Mouse (Mus musculus) left cerebral cortex, postnatal 4 days (tissue): ENCODE results near the gene Olfr62. TPM values are rescaled to one million over a fixed set of nuclear protein-coding genes. Genes with fewer than 3 reads are reported as not detected.
A peak's percentile ranks its signal among the peaks of the same experiment; 100 is the strongest.

ENCODE experiments used
- DNase-seq: peaks from one replicate; pipeline ENCODE4 v3.0.0-alpha.2; 2022
- intact Hi-C: fragments of 180-260 bp; cut with DNase I; formaldehyde crosslinking; loops from one replicate; pipeline ENCODE4 v1.15.1; 2025
- total RNA-seq, 2 experiments: library from RNA; stranded (reverse); gene quantifications; 2 replicates each; pipeline ENCODE4 v1.2.3; 2021

Olfr62 gene
- total RNA-seq: not detected

DNA sequence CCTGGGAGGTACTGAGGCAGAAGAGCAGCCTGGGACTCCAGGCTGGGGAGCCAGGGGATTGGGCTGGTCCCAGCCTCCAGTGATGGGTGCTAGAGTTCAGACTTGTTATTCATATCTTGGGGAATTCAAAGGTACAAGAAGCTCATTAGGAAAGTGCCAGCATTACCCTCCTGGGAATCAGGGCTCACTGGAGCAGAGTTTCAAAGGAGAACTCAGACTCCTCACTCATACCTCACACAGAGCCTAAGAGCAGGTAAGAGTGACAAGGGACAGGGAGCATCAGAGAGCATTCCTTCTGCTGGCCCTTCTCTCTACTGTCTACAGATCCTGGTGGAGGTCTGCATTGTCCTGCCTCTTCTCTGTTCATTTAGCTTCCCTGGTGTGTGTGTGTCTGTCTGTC lies at the start of gene Olfr62:
Gene Olfr62, plus strand, starts transcription at position 301 of the 400 bp plus-strand sequence.
- intact Hi-C loops: no loop called here
- DNase-seq: no peak

DNA sequence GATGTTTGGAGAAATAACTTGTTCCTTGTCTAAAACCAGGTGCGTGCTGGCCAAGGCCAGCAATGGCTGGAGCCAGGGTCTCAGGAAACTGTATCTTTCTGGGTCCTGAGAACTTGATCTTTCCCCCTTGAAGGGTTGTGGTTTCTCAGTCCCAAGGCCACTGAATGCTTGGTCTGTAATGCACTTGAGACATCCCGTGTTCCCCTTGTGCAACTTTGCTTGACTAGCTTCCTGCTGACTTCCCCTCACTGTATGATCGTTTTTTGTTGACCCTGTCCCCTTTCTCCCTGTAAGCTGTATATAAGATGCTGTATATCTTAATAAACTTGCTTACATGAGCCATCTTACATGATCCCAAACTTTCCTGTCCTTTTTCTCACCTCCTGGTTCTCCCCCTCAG lies 48.9 kb upstream of the Olfr62 start:
- intact Hi-C loops: no loop called here
- DNase-seq: no peak

DNA sequence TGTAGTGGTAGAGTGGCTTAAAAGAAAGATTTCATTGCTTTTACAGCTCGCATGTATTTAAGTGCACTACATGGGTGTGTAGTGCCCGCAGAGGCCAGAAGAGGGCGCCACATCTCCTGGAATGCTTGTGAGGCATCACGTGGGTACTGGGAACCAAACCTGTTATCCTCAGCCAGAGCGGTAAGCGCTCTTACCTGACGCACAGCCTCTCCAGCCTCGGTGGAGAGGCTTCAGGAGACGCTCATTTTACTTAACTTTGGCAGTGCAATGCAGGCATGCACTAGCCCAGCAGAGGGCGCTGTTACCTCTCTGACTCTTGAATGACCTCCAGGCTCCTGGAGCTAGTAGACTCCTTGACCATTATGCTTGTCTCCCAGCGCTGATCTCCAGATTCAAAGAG lies 46.1 kb upstream of the Olfr62 start:
- intact Hi-C loops: no loop called here
- peak; percentile 50 for DNase-seq

DNA sequence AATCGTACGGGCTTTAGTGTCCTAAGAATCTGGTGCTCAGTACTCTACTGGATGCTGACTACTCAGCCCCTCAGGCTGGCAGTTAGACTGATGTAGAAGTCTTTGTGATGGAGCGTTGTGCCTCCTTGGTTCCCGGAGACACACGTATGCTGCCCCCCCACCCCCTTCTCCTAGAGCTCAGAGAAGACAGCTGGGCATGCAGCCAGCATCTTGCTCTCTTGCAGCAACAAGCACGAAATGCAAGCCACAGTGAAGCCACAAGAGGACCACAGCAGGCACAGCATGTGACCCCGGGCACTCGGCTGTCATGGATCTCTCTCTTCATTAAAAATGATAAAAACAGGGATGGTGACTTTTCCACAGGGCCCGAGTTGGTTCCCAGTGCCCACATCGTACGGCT lies 43.3 kb upstream of the Olfr62 start:
- DNase-seq: peak; percentile 42

DNA sequence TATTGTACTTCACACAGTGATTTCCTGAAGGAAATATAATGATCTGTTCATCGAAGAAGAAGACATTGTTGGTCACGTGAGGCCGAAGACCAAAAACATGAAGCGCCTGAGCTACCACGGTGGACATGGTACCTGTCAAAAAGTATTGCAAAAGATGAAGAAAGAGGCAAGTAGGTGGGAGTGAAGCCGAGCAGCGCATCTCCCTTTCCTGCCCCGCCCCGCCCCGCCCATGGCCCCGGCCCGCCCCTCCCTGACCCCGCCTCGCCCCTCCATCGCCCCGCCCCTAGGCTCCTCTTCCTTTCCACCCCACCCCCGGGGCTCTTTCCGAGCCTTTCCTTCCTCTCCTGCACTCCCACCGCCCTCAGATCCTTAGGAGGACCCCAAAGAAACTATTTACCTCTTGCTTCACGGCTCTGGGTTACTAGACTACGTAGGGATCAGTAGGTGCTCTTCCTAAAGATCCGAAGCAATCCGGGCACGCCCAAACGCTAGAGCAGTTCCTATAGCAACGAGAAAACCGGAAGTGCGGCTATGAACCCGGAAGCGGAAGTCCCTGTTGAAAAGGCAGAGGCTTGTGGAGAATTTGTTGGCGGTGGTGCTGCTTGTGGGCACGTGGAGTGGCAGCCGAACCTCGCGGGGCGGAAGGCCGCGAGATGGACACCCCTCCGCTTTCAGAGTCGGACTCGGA lies 38.3 kb upstream of the Olfr62 start, which contains the start of the genes Cfap57 and Ebna1bp2:
Gene Cfap57, minus strand, starts transcription at position 499 of the 688 bp plus-strand sequence.
Gene Ebna1bp2, plus strand, starts transcription at position 521 of the 688 bp plus-strand sequence.
- intact Hi-C loops: no loop called here
- DNase-seq: peak; percentile 88

More for the DNA sequence above, 43.3 kb upstream of the Olfr62 start:
- intact Hi-C loops: no loop called here

DNA sequence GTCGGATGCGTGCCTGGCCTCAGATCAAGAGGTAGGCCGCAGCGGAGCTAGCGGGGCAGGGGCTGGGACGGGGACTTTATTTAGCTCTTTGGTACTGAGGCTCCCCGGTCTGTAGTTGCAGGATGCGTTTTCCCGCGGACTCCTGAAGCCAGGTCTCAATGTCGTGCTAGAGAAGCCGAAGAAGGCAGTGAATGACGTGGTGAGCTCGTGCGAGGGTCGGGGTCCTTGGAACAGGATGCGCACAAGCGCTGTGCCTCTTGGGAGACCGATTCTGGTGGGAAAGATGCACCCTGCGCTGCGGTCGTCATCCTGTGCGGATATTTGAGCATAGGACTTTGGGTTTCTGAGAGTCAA lies 37.8 kb upstream of the Olfr62 start:
- no peak for DNase-seq
- intact Hi-C loops: no loop called here

DNA sequence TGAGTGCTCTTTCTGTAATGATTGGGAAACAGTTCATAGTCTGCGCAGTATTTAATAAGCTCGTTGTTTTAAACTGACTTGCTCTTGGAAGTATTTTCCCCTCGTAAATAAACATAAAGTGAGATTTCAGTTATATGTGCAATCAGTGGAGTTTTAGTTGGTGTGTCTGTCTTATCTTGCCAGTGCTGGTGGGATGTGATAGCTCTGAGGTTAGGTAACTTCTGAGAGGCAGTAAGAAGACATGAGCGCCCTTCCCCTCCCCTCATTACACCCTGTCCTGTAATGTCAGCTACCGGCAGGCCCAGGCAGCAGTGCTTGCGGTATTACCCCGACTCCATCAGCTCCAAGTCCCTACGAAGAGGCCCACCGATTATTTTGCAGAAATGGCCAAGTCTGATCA lies 37.0 kb upstream of the Olfr62 start:
- no peak for DNase-seq
- intact Hi-C loops: no loop called here

DNA sequence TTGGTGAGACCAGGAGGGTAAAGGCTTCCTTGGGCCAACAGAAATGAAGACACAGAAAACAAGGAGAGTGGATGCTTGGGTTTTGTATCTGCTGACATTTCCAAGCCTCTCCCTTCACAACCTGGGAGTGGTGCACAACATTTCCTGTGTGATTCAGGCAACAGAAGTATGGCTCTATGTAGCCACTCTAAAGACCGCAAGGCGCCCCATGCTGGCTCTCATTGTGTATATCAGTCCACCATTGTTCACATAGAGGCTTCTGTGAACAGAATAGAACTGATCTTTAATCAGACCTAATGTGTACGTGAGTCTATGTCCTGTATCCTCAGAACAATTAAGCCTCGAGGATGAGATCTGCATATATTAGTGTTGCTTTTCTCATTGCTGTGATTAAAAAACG lies 28.5 kb upstream of the Olfr62 start:
- intact Hi-C loops: no loop called here
- no peak for DNase-seq

DNA sequence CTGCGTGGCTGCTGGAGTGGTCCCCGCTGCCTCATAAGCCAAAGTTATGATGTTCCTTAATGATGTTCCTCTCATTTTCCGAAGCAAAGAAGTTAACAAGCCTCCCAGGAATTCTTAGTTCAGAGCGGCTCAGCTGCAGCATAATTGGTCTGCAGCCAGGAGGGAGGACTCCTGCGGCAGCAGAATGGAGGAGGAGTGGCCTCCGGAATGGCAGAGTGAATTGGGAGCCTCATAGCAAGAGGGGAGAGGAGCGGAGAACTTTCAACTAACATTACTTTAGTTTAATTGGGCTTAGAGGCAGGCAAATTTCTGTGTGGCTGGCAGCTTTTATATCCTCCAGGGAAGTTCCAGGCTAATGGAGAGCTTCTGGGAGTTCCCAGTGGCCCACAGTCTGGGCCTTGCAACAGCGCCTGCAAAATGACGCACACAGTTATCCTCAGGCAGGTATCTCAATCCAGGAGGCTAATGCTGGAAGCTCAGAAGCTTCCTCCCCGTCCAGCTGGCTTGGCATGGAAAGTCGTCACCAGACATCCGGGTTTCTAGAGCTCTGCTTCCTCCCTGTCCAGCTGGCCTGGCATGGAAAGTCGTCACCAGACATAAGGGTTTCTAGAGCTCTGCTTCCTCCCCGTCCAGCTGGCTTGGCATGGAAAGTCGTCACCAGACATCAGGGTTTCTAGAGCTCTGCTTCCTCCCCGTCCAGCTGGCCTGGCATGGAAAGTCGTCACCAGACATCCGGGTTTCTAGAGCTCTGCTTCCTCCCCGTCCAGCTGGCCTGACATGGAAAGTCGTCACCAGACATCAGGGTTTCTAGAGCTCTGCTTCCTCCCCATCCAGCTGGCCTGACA lies 16.2 kb upstream of the Olfr62 start:
- peak; percentile 17 for DNase-seq
- intact Hi-C loops: no loop called here

DNA sequence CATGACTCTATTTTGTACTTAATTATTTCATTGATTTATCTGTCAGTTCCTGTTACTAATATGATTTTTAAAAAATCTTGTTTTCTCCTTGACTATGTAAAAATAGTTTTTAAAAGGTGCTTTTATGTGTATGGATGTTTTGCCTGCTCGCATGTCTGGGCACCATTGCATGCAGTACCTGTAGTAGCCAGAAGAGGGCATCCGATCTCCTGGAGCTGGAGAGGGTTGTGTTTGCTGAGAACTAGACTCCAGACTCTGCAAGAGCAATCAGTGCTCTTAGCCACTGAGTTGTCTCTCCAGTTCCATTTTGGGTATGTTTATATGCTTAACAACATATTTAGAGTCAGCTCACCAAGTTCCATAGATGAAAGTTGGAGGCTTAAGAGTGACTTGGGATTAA lies 13.5 kb upstream of the Olfr62 start:
- peak; percentile 64 for DNase-seq
- intact Hi-C loops: loop anchor here (5.0 kb wide), 1 partner anchor 347 kb away; no protein-coding TSS in a partner anchor

DNA sequence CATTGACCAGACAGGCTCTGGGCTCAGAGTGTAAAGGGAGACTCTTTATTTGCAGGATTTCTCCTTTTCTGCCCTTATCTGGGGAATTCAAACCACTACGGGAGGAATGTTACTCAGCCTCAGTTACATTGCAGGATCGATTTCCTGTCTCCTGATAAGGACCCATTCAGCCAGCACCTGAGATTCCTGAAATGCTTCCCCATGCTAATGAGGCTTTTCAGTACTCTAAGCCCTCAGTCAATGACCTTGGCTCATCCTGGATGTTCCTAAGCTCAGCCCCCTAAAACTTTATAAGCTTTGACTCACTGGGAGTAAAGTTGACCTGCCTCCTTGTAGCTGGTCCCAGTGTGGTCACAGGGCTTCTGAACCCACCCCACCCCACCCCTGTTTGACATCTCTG lies 28.3 kb downstream of the Olfr62 start:
- intact Hi-C loops: no loop called here
- DNase-seq: no peak

DNA sequence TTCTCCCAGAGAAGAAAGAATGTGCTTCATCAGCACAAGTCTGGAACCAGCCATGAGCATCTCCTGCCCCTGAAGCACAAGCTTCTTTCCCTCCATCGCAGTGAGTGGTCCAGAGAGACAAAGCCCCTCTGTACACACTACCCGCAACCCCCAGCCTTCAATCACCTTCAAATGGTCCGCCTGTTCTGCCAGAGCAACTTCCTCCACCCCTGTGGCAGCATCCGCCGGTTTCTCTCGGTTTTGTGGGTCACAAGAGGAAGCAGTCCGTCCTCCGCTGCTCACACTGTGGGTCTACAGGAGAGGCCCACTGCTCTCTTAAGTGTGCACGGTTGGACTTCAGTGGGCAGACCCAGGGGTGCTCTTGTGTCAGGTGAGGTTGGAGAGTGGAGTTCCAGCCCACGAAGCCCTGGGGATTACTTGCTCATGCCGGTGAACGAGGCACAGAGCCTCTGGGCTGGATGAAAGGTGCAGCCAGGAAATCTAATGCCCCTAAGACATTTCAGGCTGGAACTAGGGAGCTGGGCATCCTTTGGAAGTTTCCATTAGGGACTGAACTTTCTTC lies 33.7 kb downstream of the Olfr62 start, which contains the start of gene Olfr1342:
Gene Olfr1342, minus strand, starts transcription at position 345 of the 562 bp plus-strand sequence.
- intact Hi-C loops: no loop called here
- no peak for DNase-seq

DNA sequence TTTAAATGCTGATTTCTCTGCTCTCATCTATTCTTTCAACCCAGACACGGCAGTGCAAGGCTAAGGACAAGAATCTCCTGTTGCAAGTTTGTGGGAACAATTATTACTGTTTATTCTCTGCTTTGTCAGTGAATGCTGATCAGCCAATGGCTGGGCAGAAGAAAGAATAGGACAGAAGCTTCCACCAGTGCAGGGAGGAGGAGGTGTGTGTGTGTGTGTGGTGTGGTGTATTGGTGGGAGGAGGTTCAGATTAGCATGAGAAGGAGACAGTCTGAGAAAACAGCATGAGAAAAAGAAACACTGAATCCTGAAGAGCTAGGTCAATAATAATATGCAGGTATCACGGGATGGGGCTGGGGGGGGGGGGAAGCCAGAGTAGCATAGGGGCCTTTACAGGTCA lies 35.1 kb downstream of the Olfr62 start:
- intact Hi-C loops: no loop called here
- DNase-seq: no peak

DNA sequence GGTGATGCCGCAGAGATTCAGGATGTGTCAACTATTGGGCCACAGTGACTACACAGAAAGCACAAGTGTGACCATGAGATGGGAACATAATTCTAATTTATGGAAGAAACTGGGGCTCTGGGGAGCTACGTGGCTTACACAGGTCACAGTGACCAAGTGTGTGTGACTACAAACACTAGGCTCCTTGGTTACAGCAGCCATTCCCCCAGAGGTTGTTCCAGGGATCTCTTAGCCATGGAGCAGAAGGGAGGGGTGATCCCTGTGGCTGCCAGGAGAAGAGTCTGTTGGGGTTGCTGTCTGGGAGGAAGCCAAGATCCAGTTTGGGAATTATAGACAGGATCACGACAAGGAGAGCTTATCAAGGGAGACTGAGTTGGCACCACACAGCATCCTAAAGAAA lies 44.5 kb downstream of the Olfr62 start, which contains the start of gene Olfr1341:
Gene Olfr1341, plus strand, starts transcription at position 301 of the 400 bp plus-strand sequence.
- no peak for DNase-seq
- intact Hi-C loops: no loop called here

DNA sequence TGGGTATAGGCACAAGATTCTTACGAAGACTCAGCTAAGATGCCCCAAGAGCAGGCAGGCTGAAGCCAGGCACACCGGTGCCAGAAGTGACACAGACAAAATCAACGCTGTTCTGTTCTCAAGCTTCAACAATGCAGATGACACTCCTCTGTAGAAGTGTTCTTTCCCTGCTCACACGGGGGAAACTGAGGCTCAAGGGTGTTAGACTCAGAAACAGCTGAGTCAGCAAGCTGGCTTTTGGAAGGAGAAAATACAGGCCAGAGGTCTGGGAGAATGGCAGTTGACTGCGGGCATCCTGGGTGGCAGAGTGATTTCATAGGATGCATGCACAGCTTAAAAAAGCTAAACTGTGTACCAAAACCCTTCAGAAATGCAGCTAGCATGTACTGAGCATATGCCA lies 49.3 kb downstream of the Olfr62 start:
- intact Hi-C loops: no loop called here
- DNase-seq: no peak

DNA sequence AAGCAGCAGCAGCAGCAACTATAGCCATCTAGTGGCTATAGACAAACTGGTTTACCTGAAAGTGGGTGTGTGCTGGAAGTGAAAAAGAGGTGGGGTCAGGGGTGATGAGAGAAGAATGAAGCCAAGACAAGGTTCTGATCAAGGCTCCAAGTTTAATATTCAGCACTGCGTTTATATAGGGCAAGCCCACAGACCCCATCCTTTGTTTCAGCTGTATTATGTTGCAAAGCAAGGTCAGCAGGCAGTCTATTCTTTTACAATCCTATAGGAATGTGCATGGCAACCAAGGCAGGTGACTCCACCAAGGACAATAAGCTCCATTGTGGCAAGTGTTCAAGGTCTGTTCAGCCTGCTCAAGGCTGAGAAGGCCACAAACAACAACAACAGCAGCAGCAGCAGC lies 52.9 kb downstream of the Olfr62 start:
- no peak for DNase-seq
- intact Hi-C loops: no loop called here

Other genes with a start within 250 kb of the Olfr62 start
- 10 to 100 TPM; 43.3 to 48.3 TPM for gene Szt2, start 249.7 kb upstream of the Olfr62 start, total RNA-seq
- gene Med8, start 249.6 kb upstream of the Olfr62 start, total RNA-seq: 10 to 100 TPM; 75.7 to 77.6 TPM
- 10 to 100 TPM; 17.0 to 17.9 TPM for gene Elovl1, start 230.9 kb upstream of the Olfr62 start, total RNA-seq
- 10 to 100 TPM in 1 of 2 experiments, 1 to 10 TPM in 1; 8.2 to 11.2 TPM for gene Cdc20, start 221.6 kb upstream of the Olfr62 start, total RNA-seq
- not detected for gene Mpl, start 201.4 kb upstream of the Olfr62 start, total RNA-seq
- gene Tie1, start 168.9 kb upstream of the Olfr62 start, total RNA-seq: 10 to 100 TPM; 14.4 to 15.2 TPM
- under 1 TPM in 1 of 2 experiments, not detected in 1; 0.38 TPM for gene 2610528J11Rik, start 132.0 kb upstream of the Olfr62 start, total RNA-seq
- gene Tmem125, start 114.9 kb upstream of the Olfr62 start, total RNA-seq: 1 to 10 TPM in 1 of 2 experiments, under 1 TPM in 1; 0.34 to 1.0 TPM
- 1 to 10 TPM in 1 of 2 experiments, under 1 TPM in 1; 0.97 to 1.3 TPM for gene Cfap57, start 38.2 kb upstream of the Olfr62 start, total RNA-seq
- 10 to 100 TPM; 72.4 to 76.5 TPM for gene Ebna1bp2, start 38.2 kb upstream of the Olfr62 start, total RNA-seq
- not detected for gene Olfr1342, start 33.8 kb downstream of the Olfr62 start, total RNA-seq
- not detected for gene Olfr1341, start 44.6 kb downstream of the Olfr62 start, total RNA-seq
- gene Olfr1340, start 61.2 kb downstream of the Olfr62 start, total RNA-seq: not detected
- not detected for gene Olfr1339, start 73.2 kb downstream of the Olfr62 start, total RNA-seq
- gene Olfr1338, start 99.8 kb downstream of the Olfr62 start, total RNA-seq: not detected
- not detected for gene Olfr1337, start 123.6 kb downstream of the Olfr62 start, total RNA-seq
- gene Olfr1335, start 151.0 kb downstream of the Olfr62 start, total RNA-seq: not detected
- gene Olfr1333, start 177.3 kb downstream of the Olfr62 start, total RNA-seq: not detected
- not detected for gene Olfr1331, start 205.7 kb downstream of the Olfr62 start, total RNA-seq
- not detected for gene Olfr1330, start 229.6 kb downstream of the Olfr62 start, total RNA-seq